Mouse (Mus musculus): Measurements from ENCODE around the gene Arhgef12.

DNA sequence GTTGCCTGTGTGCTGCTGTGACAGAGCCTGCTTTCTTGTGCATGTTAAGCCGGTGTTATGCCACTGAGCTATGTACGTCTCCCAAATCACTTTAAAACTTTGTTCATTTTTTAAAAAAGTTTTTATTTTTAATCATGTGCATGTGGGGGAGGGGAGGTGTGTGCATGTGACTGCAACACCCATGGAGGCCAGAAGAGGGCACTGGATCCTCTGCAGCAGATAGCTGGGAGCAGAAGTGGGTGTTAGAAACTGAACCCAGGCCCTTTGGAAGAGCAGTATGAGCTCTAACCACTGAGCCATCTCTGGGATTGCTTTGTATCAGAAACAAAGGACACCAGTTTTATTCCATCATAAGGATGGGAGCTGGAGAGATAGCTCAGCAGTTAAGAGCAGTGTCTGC, 23.6 kb upstream of the Arhgef12 start:
- no peak for TF ChIP-seq CHD2 (IDR thresholded peaks at IDR 0.05; ENCODE audit: low read depth, low read length)
- TF ChIP-seq MAFK (IDR thresholded peaks at IDR 0.05; ENCODE audit: insufficient read depth, low read depth, low read length): no peak
- no peak for TF ChIP-seq ZC3H11A (IDR thresholded peaks at IDR 0.05; ENCODE audit: borderline replicate concordance, low read depth, low read length)
- TF ChIP-seq ZNF384 (IDR thresholded peaks at IDR 0.05; ENCODE audit: low read depth, low read length): no peak
- no peak for TF ChIP-seq HCFC1 (IDR thresholded peaks at IDR 0.05; ENCODE audit: borderline replicate concordance, insufficient read depth, low read length)

All from ES-E14 (cell line).